Mouse (Mus musculus) neural tube, postnatal 0 days (tissue): Measurements from ENCODE around the gene Txndc11. TPM values are rescaled to one million over a fixed set of nuclear protein-coding genes. Genes with fewer than 3 reads are reported as not detected.

Experiments
- microRNA-seq: library from miRNA; unstranded; fragments of <30 nt; microRNA quantifications from one replicate; pipeline ENCODE4, GENCODE M21; 2016
- polyA plus RNA-seq: library from polyadenylated mRNA; unstranded; fragments of >200 nt; fragmentation: Nextera tagmentation; extraction: Ambion mirVana; gene quantifications from 2 replicates; pipeline ENCODE4 v1.2.1, GENCODE M21; 2015

Txndc11 gene
- polyA plus RNA-seq, result 31.5 and 32.5 TPM in 2 replicates

DNA sequence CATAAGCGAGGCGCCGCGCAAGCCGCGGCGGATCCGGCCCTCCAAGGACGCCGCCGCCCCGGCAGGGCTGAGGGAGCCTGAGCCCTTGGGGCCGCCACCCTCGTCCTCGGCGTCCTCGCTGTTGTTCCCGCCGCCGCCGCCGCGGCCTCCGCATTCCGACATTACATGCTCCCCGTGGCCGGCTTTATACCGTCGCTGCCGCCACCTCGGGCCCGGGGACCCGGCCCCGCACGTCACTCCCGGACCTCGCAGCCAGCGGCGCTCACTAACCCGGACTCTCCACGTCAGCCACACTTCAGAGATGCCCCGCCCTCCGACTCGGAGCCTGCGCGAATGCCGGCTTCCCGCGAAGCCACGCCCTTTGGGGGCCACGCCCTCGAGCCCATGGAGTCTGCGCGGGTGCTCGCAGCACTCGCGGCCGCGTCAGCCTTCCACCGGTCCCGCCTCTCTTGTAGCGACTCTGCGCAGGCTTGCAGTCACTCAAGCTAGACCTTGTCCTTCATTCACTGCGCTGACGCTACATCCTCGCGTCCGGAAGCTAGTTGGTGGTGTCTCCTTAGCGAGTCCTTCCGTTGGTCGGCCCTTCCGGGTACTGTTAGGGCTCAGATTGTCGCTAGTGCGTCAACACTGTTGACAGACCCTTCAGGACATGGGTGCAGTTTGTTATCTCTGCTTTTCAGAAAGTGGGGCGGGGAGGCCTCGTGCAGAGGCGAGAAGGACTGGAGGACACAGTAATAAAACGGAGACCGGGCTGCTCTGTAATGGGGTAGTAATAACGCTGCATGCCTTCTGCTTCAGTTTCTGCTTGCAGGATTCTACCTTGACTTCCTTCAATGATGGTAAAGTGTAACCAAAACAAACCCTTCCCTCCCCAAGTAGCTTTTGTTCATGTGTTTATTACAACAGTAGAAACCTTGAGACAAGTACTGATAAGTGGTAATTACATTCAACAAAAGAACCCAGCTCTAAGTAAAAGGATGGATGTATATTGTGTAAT is at the start of gene Txndc11:
Gene Txndc11 (minus strand): TSS at position 303 of the 997 bp plus-strand sequence.

DNA sequence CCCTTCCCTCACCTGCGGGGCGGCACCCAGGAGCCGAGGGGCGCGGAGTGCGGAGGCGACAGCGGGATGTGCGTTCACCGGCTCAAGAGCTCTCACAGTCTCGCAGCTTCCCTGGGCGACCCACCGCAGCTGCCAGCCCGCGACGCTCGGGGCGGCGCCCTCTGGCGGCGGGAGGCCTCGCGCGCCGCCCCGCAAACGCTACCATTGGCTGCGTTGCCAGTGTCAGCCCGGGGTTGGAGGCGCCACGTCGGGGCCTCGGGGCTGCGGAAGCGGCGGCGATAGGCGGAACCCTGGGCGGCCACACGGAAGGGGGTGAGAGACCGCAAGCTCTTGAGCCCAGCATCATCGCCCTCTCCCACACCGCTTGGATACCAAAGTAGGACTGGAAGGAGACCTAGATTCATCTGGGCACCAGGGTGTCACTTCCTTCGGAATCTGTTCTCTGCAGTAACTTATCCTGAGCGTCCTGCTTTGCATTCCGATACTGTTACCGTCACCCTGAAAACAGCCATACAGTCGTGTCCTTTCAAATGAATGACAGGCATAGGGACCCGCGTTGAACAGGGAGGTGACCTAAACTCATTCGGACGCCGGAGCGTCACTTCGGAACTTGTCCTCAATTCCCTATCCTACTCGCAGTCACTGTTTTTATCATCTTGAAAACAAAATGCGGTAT is 41.9 kb upstream of the Txndc11 start, which contains the start of gene Zc3h7a:
Gene Zc3h7a (minus strand): TSS at position 186 of the 676 bp plus-strand sequence.

DNA sequence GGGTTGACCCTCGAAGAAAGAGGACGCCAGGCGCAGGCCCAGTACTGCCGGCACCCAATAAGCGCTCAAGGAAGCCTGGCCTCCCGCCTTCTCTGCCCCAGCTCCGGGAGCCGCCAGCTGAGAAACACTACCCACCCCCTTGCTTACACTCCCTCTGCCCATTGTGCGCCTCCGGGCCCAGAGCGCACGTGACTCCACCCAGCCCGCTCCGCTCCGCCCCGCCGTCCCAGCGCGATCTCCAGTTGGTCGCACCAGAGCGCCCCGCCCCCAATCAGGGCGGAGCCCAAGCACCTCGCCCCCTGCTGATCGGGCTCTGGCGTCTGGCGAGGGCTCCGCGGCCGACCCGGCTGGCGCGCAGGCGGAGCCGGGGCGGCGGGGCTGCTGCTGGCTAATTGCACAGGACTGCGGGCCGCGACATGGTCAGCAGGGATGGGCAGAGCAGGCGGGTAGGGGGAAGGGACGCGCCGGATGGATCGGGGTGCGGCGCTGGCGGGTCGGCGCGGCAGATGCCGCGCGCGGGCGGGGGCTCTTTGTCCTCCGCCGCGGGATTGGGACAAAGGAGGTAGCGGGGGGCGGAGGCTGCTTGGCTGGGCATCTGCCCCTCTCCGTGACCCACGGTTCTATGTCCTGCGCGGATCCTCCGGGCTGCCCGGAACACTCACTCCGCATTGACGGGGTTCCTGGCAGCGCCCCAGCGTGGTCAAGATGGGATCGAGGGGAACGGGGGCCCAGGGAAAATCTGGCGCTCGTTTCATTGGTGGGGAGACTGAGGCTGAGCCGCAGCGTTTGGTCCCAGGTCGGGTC is 68.2 kb downstream of the Txndc11 start, which contains the start of gene Litaf:
Gene Litaf (minus strand): TSS at position 129 of the 804 bp plus-strand sequence.

DNA sequence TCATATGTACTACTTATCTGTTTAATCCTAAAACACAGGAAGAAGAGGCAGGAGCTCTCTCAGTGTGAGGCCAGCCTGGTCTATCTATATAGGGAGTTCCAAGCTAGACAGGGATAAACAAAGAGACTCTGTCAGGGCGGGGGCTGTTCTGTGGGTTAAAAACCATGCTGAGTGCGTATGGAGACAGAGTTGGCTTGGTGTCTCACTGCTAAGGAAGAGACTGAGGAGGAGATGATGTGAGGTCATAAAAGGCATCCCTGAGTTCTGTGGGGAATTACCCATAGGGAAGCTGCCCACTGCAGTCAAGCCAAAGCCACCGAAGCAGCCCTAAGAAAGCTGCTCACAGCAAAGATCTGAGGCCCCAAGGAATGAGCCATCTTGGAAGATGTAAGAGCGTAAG is 73.8 kb downstream of the Txndc11 start, which contains the start of gene Snn:
Gene Snn (plus strand): TSS at position 301 of the 400 bp plus-strand sequence.

Small RNA genes lying within 50 kb of the gene (microRNA-seq; reads per million reads assigned to microRNA genes)
- gene Gm23935, result 98.4 reads per million, percentile 43 among the genes with 10 or more reads in this experiment

Other genes with a start within 250 kb of the Txndc11 start
- 85.9 and 103 TPM in 2 replicates for gene Snn, start 73.7 kb downstream of the Txndc11 start, polyA plus RNA-seq
- 27.9 and 30.6 TPM in 2 replicates for gene Litaf, start 68.5 kb downstream of the Txndc11 start, polyA plus RNA-seq
- gene Zc3h7a, start 41.7 kb upstream of the Txndc11 start, polyA plus RNA-seq, result 35.2 and 41.1 TPM in 2 replicates
- 104 TPM in 2 replicates for gene Rsl1d1, start 68.7 kb upstream of the Txndc11 start, polyA plus RNA-seq
- gene Gspt1, start 119.7 kb upstream of the Txndc11 start, polyA plus RNA-seq, result 53.6 and 58.7 TPM in 2 replicates
- gene Tnfrsf17, start 179.2 kb upstream of the Txndc11 start, polyA plus RNA-seq, result 0.29 and 0.32 TPM in 2 replicates
- gene Snx29, start 188.3 kb upstream of the Txndc11 start, polyA plus RNA-seq, result 8.9 and 11.6 TPM in 2 replicates